Mouse (Mus musculus) gastrocnemius, postnatal 36 days (tissue): ENCODE measurements around the gene 2010111I01Rik. TPM values are rescaled to one million over a fixed set of nuclear protein-coding genes. Genes with fewer than 3 reads are reported as not detected.
A peak's percentile ranks its signal among the peaks of the same experiment; 100 is the strongest.
"Not testable (repeated sequence)": the region's sequence is repeated elsewhere in the genome, so short reads cannot be mapped to it uniquely, and the experiment has no call there.

Experiments
- DNase-seq, 2 experiments: peaks; one replicate each; pipeline ENCODE4 v3.0.0; 2022
- intact Hi-C: fragments of 180-260 bp; cut with DNase I; formaldehyde crosslinking; loops from one replicate; pipeline ENCODE4 v1.15.1; 2025
- total RNA-seq, 2 experiments: library from RNA; stranded (reverse); gene quantifications; 2 replicates each; pipeline ENCODE4 v1.2.3; 2021

2010111I01Rik gene
- total RNA-seq, 2 experiments from 2014 or later = 62.5 to 70.3 TPM

DNA sequence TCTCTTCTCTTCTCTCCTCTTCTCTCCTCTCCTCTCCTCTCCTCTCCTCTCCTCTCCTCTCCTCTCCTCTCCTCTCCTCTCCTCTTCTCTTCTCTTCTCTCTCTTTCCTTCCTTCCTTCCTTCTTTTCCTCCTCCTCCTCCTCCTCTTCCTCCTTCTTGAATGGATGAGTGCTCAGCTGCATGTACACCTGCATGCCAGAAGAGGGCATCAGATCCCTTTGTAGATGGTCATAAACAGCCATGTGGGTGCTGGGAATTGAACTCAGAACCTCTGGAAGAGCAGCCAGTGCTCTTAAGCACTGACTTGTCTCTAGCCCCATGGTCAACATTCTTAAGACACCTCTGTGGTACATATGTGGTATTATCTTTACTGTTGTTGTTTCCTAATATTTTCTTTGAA lies 269.8 kb downstream of the 2010111I01Rik start:
- intact Hi-C loops = loop anchor here (5.0 kb wide), 1 partner anchor 37 kb away; no protein-coding TSS in a partner anchor
- not testable (repeated sequence) for DNase-seq

DNA sequence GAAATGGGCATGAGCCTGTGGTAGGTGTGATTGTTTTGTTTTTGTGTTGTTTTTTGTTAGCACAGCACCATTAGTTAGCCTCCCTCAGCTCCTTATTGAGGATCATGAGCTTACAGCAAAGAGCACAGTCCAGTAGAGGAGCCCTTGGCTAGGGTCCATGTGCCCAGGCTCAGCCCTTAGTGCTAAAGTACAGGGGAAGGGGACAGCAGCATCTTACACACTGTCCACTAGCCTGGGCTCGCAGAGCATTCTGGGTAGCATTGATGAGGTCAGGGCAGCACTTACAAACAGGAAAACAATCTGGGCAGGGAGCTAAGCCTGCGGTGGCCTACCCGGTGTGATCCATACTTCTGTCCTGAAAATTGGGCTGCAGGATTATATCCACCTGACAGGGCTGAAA lies 270.9 kb downstream of the 2010111I01Rik start:
- intact Hi-C loops = loop anchor here (5.0 kb wide), 2 partner anchors 92 to 188 kb away; no protein-coding TSS in a partner anchor
- no peak for DNase-seq

GRCm38 (mm10) chr13:63236159-63236893 lies 271.6 kb downstream of the 2010111I01Rik start:
- no peak for DNase-seq
- intact Hi-C loops = loop anchor here (5.0 kb wide), 2 partner anchors 91 to 189 kb away; no protein-coding TSS in a partner anchor

- no peak for DNase-seq
- intact Hi-C loops = loop anchor here (5.0 kb wide), 2 partner anchors 89 to 191 kb away; no protein-coding TSS in a partner anchor
Observed at GRCm38 (mm10) chr13:63238045-63238444, 273.4 kb downstream of the 2010111I01Rik start.

DNA sequence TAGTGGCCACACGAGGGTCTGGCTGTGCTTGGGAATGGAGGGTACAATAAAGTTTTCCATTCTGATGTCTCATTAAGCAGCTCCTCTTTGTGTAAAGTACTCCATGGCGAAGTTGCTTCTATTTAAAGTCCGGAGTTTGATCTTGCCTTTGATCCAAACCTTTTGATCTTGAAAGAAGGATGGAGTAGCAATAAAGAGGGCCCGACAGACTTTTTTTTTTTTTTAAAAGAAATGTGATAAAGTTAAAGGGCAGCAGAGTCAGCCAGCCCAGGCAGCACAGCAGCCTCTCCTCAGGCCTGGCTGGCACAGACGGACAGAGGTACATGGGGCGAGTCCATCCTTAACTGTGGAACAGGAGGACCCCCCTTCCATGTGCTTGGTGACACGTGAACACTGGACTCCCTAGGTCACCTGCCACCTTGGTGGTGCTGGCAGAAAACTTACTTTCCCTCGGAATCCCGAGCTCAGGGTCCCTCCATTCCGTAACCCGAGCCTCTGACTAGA lies 274.7 kb downstream of the 2010111I01Rik start:
- intact Hi-C loops = loop anchor here (5.0 kb wide), 2 partner anchors 88 to 192 kb away; no protein-coding TSS in a partner anchor
- peak in 1 of 2 experiments; percentile 40 for DNase-seq

DNA sequence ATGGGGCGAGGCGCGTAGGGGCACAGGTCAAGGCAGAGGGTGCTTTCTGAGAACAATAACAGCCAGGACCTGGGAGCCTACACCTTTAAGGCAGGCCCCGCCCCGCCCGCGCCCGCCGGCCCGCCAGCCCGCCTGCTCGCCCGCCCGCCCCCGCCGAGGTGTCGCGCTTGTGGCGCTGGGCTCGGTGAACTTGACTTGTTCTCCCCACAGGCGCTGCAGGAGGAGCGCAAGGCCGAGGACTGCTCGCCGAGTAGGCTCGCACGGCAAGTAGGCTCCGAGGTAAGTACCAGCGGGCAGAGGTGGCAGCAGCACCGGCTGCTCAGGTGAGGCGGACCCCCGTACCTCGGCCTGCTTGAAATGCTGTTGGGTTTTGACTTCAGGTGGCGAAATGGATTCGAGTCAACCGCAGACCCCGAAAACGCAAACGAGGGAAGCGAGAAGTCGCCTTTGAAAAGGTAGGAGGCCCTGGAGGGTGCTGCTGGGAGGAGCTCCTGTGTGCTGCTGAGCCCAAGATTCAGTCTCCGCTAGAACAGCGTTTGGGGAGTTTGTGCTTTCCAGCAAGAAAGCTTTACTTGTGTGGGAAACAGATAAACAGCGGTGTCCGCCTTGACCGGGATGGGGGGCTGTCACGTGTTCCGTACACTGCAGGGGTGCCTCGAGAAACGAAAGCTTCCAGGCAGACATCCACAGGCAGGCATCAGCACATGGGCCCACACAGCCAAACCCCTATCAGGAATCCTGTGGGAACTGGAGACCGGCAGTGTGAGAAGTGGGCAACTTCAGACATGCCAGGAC lies 275.4 kb downstream of the 2010111I01Rik start:
- peak; percentile 74 to 80 for DNase-seq
- intact Hi-C loops = loop anchor here (5.0 kb wide), 3 partner anchors 37 to 193 kb away; no protein-coding TSS in a partner anchor

GRCm38 (mm10) chr13:63240835-63241234 lies 276.1 kb downstream of the 2010111I01Rik start:
- intact Hi-C loops = loop anchor here (5.0 kb wide), 1 partner anchor 36 kb away; no protein-coding TSS in a partner anchor
- DNase-seq = peak in 1 of 2 experiments; percentile 18

DNA sequence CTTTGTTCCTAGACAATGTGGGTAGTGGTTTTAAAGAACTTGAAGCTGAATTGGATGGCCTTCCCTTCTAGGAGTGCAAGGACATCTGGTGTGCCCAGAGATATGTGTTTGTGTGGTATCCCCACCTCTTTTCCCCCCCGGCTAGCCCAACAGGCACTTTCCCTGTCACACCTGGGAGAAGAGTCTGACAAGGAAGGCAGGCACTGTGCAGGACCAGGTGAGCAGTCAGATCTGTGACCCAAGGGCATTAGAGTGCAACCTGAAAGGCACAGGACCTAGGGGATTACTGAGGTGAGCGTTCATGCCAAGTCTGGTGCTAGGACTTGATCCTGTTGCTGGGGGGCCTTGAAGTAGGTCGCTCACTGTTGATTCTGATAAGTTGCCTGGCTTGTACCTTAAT lies 277.0 kb downstream of the 2010111I01Rik start:
- intact Hi-C loops = loop anchor here (5.0 kb wide), 1 partner anchor 36 kb away; no protein-coding TSS in a partner anchor
- no peak for DNase-seq

DNA sequence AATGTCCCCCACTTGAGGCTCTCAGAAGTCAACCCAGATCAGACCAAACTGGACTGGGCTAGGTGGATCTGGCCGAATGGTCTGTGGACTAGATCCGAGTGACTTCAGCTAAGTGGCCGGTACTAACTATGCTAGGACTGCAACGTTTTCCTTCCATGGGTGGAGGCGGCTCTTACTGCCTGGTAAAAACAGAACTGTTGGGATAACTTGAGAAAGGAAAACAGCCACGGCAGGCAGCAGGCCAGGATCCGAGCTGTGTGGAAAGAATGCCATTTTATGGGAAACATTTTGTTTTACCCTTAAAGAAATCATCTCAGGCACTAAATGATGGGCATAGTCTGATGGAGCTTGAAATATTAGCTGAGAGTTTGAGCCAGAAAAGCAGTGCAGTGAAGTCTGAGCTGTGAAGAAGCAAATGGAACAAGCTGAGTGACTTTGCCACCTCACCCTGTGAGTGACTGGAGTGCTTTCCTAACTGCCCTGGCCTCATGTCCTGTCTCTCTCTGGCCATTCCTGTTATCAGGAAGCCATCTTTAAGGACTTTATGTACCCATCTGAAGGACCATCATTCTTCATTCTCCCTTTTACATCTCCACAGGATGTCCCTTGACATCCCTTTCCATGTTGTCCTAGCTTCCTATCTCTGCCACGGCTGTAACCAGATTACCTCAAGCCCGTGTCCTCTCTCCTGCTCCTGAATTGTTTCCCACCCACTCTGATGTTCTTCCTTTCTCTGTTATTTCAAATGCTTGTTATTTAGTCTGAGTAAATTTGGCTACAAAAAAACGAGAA lies 277.9 kb downstream of the 2010111I01Rik start:
- peak in 1 of 2 experiments; percentile 40 for DNase-seq
- intact Hi-C loops = loop anchor here (5.0 kb wide), 1 partner anchor 35 kb away; no protein-coding TSS in a partner anchor

- DNase-seq = no peak
- intact Hi-C loops = loop anchor here (5.0 kb wide), 1 partner anchor 34 kb away; no protein-coding TSS in a partner anchor
Observed at GRCm38 (mm10) chr13:63243586-63243985, 278.9 kb downstream of the 2010111I01Rik start.

DNA sequence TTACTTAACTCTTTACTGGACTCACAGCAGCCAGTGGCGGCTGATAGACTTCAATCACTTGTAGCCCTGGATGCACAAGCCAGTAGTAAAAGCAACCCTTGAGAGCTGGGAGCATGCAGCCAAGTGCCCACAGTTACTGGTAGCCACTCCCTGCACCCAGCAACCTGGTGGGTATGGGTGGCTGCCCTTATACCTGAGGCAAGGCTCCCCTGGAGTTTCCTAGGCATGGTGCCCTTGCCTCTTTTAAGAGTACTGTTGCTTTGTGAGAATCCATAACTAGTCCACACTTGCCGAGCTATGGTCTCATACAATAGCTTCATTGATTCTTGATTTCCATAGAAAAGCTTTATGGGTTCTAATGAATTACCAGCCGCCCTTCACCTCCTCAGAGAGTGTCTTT lies 279.7 kb downstream of the 2010111I01Rik start:
- DNase-seq = no peak
- intact Hi-C loops = loop anchor here (5.0 kb wide), 1 partner anchor 33 kb away; no protein-coding TSS in a partner anchor

DNA sequence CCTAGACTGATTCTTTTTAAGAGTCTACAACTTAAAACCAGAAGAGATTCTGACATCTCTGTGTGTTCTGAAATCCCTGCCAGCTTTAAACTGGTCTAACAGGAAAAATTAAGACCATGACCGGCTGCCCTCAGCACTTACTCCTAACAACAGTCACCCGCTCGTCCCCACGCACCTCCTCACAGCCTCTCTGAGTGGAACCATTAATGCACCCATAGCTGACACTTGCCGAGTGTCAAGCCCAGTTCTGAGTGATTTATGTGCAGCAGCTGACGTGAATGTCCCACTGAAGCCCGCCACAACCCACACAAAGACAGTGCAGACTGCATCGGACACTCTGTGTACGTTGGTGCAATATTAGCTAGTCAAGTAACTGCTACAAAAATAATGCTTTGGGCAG lies 280.5 kb downstream of the 2010111I01Rik start:
- no peak for DNase-seq
- intact Hi-C loops = no loop called here

DNA sequence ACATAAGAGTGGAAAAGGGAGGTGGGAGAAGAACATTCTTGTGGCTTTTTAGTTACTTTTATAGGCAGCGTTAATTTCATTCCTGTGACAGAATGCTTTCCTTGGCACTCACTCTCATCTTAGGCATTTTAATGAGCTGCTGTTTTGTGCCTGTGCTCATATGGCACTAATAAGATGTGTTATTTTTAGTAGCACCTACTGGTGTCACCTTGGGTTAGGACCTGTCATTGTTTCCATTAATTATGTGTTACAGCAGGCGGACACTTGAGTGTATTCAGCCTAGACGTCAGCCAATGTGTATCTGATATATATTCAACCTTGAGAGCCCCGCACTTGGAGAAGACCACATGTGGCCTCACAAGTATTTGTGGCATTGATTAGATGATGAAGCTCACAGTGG lies 281.1 kb downstream of the 2010111I01Rik start:
- intact Hi-C loops = no loop called here
- no peak for DNase-seq

GRCm38 (mm10) chr13:63246332-63246940 lies 281.7 kb downstream of the 2010111I01Rik start:
- intact Hi-C loops = no loop called here
- DNase-seq = no peak

DNA sequence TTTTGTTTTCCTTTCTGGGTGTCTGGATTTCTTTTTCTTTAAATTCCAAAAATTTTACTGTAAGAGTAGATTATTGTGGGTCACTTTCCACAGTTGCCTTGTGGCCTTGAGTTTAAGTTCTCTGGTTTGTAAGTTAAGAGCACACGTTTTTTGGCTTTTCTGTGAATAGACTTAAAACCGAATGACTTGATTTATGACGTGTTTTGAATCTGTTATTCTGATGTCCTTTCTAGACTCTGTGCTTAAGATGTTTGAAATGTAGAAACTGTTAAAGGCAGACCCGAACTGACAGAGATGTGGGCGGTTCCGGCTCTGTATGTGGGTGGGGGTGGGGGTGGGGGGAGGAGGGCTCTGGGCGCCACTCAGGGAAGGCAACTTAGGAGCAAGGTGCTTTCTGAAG lies 282.3 kb downstream of the 2010111I01Rik start:
- intact Hi-C loops = no loop called here
- DNase-seq = no peak

- DNase-seq = no peak
- intact Hi-C loops = no loop called here
Observed at GRCm38 (mm10) chr13:63247631-63248030, 282.9 kb downstream of the 2010111I01Rik start.

DNA sequence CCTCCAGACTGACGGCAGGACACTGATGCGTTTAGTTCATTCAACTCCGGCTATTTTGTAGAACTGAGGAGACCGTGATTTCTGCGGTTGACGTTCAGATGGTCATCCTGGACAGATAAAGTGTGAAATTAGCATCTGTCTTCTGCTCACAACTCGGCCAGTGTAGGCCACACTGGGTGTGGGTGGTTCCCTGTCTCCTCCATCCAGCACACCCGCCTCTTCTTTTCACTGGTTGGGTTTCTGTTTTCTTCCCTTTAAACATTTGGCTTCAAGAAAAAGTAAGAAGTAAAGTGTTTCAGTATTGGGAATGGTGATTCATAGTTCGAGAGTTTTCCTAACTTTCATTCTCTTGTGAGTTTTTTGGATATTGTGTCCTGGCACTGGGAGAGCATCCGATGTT lies 283.6 kb downstream of the 2010111I01Rik start:
- DNase-seq = no peak
- intact Hi-C loops = no loop called here

- DNase-seq = no peak
- intact Hi-C loops = no loop called here
Observed at GRCm38 (mm10) chr13:63249171-63249570, 284.5 kb downstream of the 2010111I01Rik start.

- intact Hi-C loops = no loop called here
- no peak for DNase-seq
Observed at GRCm38 (mm10) chr13:63249741-63250431, 285.2 kb downstream of the 2010111I01Rik start.
